ENCODE assay signal across 8 mouse cellular contexts in the genomic region with DNA sequence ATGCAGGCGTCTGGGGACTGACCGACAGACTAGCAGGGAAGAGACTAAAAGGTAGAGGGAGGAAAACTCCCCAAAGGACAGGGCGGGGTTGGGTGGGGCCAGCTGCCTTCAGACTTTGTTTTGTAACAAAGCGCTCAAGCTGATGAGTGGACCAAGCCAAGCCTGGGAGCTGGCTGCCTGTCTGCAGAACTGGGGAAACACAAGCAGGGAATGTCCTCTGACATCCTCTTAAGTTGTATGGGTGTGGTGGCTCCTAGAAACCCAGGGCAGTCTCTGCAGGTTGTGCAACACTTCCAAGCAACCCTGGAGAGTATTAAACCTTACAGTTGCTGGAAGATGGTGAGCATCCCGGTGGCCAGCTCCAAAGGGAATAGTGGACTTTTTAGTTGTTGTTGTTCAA. TPM values are rescaled to one million over a fixed set of nuclear protein-coding genes. Genes with fewer than 3 reads are reported as not detected.
A peak's percentile ranks its signal among the peaks of the same experiment; 100 is the strongest.
DNase-seq lines count a peak whose midpoint lies in the region; ATAC-seq and TF ChIP-seq lines count a peak whose summit lies in the region.

No protein-coding gene starts in this region.

- H3K36me3 ChIP-seq in hindbrain, embryonic 16.5 days (ENCODE audit: control insufficient read depth, insufficient read depth, low read length), result no peaks in the 10 kb centered on the region

- TF ChIP-seq CTCF in gastrocnemius, adult 2 months (IDR thresholded peaks at IDR 0.05), result no peak

- WGBS in hindbrain, embryonic 16.5 days, result 50% methylated on average over 5 of the region's 5 CpGs

- peak; percentile 70 for DNase-seq in gastrocnemius, adult 2 months
- no peak for DNase-seq in gastrocnemius, postnatal 14 days
- DNase-seq in lung, postnatal 4 days, result peak; percentile 61 to 64
- DNase-seq in adrenal gland, postnatal 14 days, result no peak
- no peak for DNase-seq in layer of hippocampus, postnatal 25 days (ENCODE audit: extremely low spot score in 1 of 2, low spot score in 1 of 2)
- no peak for DNase-seq in B cell, adult 2 months

- H3K4me2 ChIP-seq in hindbrain, embryonic 16.5 days (ENCODE audit: low read length), result peak overlapping the region; percentile 96

- ATAC-seq in hindbrain, embryonic 16.5 days, result no peak

- peak overlapping the region; percentile 93 for H3K4me3 ChIP-seq in gastrocnemius, adult 2 months
- H3K4me3 ChIP-seq in brown adipose tissue, adult 24 weeks (ENCODE audit: insufficient read depth, low read depth, low read length), result peak overlapping the region; percentile 79
- H3K4me3 ChIP-seq in hindbrain, embryonic 16.5 days (ENCODE audit: low read length), result peak overlapping the region; percentile 73

- peak overlapping the region; percentile 92 for H3K27ac ChIP-seq in gastrocnemius, adult 2 months
- no peak overlapping the region for H3K27ac ChIP-seq in brown adipose tissue, adult 24 weeks (replicated peaks; ENCODE audit: low read depth, low read length)
- H3K27ac ChIP-seq in hindbrain, embryonic 16.5 days (ENCODE audit: low read depth, low read length), result no peak overlapping the region

- H3K9ac ChIP-seq in hindbrain, embryonic 16.5 days (ENCODE audit: low read depth, low read length), result no peak overlapping the region

- peaks cover 4% of the 10 kb centered on the region; the same call in 1 of the 2 replicates for H3K4me1 ChIP-seq in brown adipose tissue, adult 24 weeks (ENCODE audit: control insufficient read depth, insufficient read depth, insufficient read length, low read length)
- peaks cover 5% of the 10 kb centered on the region for H3K4me1 ChIP-seq in hindbrain, embryonic 16.5 days (ENCODE audit: control insufficient read depth, insufficient read depth, low read depth, low read length)

- no peaks in the 10 kb centered on the region for H3K9me3 ChIP-seq in hindbrain, embryonic 16.5 days (ENCODE audit: control insufficient read depth, low read length)

- intact Hi-C loops in gastrocnemius, adult 2 months (cut with DNase I), result no loop called here
- intact Hi-C loops in gastrocnemius, postnatal 14 days (cut with DNase I; ENCODE audit: low total_unique reads), result no loop called here

- H3K27me3 ChIP-seq in hindbrain, embryonic 16.5 days (replicated peaks; ENCODE audit: control insufficient read depth, insufficient read depth, low read length), result peaks cover 4% of the 10 kb centered on the region

RNA-seq across cellular contexts. Expression of gene Cd9, which starts 1.4 kb away (rescaled TPM):
- 10 to 100 TPM; 19.1 to 30.7 TPM for total RNA-seq in gastrocnemius, adult 2 months (2021)
- total RNA-seq in gastrocnemius, postnatal 14 days (2021), result 10 to 100 TPM; 47.6 to 76.0 TPM
- 13.5 and 22.6 TPM in 2 replicates for polyA plus RNA-seq in brown adipose tissue, adult 24 weeks (2012; ENCODE audit: insufficient read depth, insufficient read length, missing spikeins)
- 127 and 137 TPM in 2 replicates for polyA plus RNA-seq in hindbrain, embryonic 16.5 days (2015; fragmentation: Nextera tagmentation; extraction: Ambion mirVana)
- 135 and 148 TPM in 2 replicates for total RNA-seq in adrenal gland, postnatal 14 days (2021)
- 10 to 100 TPM; 78.0 to 89.7 TPM for total RNA-seq in layer of hippocampus, postnatal 25 days (2021)

RNA-seq across cellular contexts. Expression of gene Vwf, which starts 53.4 kb away (rescaled TPM):
- total RNA-seq in gastrocnemius, adult 2 months (2021), result 10 to 100 TPM; 12.5 to 15.3 TPM
- total RNA-seq in gastrocnemius, postnatal 14 days (2021), result 10 to 100 TPM; 25.4 to 29.5 TPM
- polyA plus RNA-seq in brown adipose tissue, adult 24 weeks (2012; ENCODE audit: insufficient read depth, insufficient read length, missing spikeins), result 6.6 and 7.6 TPM in 2 replicates
- 9.7 and 12.9 TPM in 2 replicates for polyA plus RNA-seq in hindbrain, embryonic 16.5 days (2015; fragmentation: Nextera tagmentation; extraction: Ambion mirVana)
- total RNA-seq in adrenal gland, postnatal 14 days (2021), result 18.5 and 30.6 TPM in 2 replicates
- total RNA-seq in layer of hippocampus, postnatal 25 days (2021), result 10 to 100 TPM; 14.6 to 14.7 TPM

Comparison
In these comparisons a context has a peak if more than half of its experiments do, and no peak if none do; other contexts are left out.
1. DNase-seq: peak in gastrocnemius, adult 2 months (single experiment) and lung, postnatal 4 days (2 of 2); none in gastrocnemius, postnatal 14 days (single experiment), adrenal gland, postnatal 14 days (single experiment), layer of hippocampus, postnatal 25 days (0 of 2) and B cell, adult 2 months (0 of 2).
2. Peak in every context shown above with its lines, with median percentiles within 50 percentile points of each other: H3K4me3 ChIP-seq.